Mouse (Mus musculus): ENCODE results near the gene Lamb1. TPM values are rescaled to one million over a fixed set of nuclear protein-coding genes. Genes with fewer than 3 reads are reported as not detected.

The Lamb1 gene
- total and polyA plus RNA-seq, 3 experiments: under 0.01 TPM; not detected in 2

DNA sequence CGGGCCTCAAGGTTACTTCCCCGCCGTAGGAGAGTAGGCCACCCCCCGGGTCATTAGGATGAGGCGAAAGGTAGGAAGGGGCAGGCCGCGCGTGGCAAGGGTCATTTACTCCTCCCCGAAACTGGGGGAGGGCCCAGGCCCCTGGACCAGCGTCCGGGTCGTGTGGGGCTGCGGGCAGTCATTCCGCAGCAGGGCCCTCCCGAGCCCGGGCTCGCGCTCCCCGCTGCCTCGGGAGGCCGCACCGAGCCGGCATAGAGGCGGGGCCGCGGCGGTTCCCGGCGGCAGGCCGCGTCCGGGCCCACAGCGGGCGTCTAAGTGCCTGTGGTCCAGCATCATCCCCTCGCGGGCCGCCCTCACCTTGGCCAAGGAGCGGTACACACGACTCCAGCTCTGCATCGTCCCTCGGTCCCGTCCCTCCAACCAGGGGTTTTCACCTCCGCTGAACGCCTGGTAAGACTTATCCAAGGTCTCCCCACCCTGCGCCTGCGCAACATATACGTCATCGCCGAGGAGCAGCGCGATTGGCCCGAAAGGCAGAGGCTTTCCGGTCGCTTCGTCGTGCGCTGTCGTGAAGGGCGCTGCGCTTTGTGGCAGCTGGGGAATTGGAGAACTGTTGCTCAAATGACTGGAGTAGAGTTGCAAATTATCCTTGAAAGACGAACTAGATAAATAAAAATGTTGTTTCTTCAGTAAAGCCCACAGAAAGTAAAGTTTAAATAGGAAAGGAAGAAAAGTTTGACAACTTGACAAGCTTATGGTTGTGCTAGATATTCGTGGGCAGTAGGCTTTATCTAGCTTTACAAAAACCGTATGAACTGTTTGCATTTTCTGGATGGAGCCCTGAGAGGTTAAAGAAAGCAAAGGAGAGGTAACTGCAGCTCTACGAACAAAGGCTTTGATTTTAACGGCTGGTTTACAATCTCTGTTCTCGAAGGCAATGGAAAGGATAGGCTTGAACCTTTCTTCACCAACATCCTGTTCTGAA lies 86.2 kb downstream of the Lamb1 start, which contains the start of gene Dld (continued):
- TF ChIP-seq HCFC1 (IDR thresholded peaks at IDR 0.05; ENCODE audit: low read depth, low read length) (peak; percentile 91), ZKSCAN1 (IDR thresholded peaks at IDR 0.05; ENCODE audit: borderline replicate concordance, low read depth, low read length) (no peak), ZNF384 (IDR thresholded peaks at IDR 0.05; ENCODE audit: low read depth, low read length) (no peak), TBP (conservative IDR thresholded peaks at IDR 0.05; ENCODE audit: low read depth, low read length) (peak; percentile 85)

GRCm38 (mm10) chr12:31366428-31366827 lies 101.4 kb downstream of the Lamb1 start:
- no peaks in the 10 kb centered on the region for H3K79me2 ChIP-seq (replicated peaks; ENCODE audit: control insufficient read depth, extremely low read depth, insufficient read depth, poor library complexity, severe bottlenecking)
- H3K27ac ChIP-seq (ENCODE audit: insufficient read depth, low read depth): no peak overlapping the region
- H3K4me3 ChIP-seq (replicated peaks in 1 of 3; ENCODE audit: low read depth in 2 of 3, low read length in 2 of 3, poor library complexity in 1 of 3): no peak overlapping the region
- dilution Hi-C loops (cut with MboI; ENCODE audit: extremely low pct_ligation_motif_present, extremely low pct_unique_long_range_greater_than_20kb, low sequenced_read_pairs) (no loop called here), in situ Hi-C loops (cut with MboI; ENCODE audit: low pct_ligation_motif_present, low pct_unique_long_range_greater_than_20kb, low sequenced_read_pairs) (no loop called here)
- no peaks in the 10 kb centered on the region for H3K9me3 ChIP-seq (replicated peaks; ENCODE audit: low read length)
- H3K4me1 ChIP-seq (ENCODE audit: control insufficient read depth in 1 of 2, insufficient read depth in 2 of 2): no peaks in the 10 kb centered on the region
- H3K27me3 ChIP-seq (replicated peaks): no peaks in the 10 kb centered on the region
- DNase-seq (ENCODE audit: extremely low read depth): no peak
- H3K9ac ChIP-seq (ENCODE audit: insufficient read depth, low read depth): no peak overlapping the region
- no peak overlapping the region for H3K4me2 ChIP-seq (ENCODE audit: insufficient read depth, low read depth, poor library complexity, severe bottlenecking)
- TF ChIP-seq ZC3H11A (IDR thresholded peaks at IDR 0.05; ENCODE audit: low read depth, low read length) (no peak), ZMIZ1 (IDR thresholded peaks at IDR 0.05; ENCODE audit: low read depth, low read length) (no peak), NELFE (IDR thresholded peaks at IDR 0.05; ENCODE audit: low read depth, low read length) (no peak), SIN3A (IDR thresholded peaks at IDR 0.05; ENCODE audit: low read length) (no peak), KAT2A (IDR thresholded peaks at IDR 0.05; ENCODE audit: insufficient replicate concordance, low read length) (no peak), UBTF (IDR thresholded peaks at IDR 0.05; ENCODE audit: low read depth, low read length) (no peak), POLR2A (IDR thresholded peaks at IDR 0.05; ENCODE audit: low read depth, low read length) (no peak), E2F4 (IDR thresholded peaks at IDR 0.05; ENCODE audit: insufficient replicate concordance, low read depth, low read length) (no peak)
- H3K36me3 ChIP-seq (replicated peaks in 1 of 2; ENCODE audit: control insufficient read depth in 1 of 2, insufficient read depth in 1 of 2, low read length in 1 of 2): no peaks in the 10 kb centered on the region

- no peaks in the 10 kb centered on the region for H3K9me3 ChIP-seq (replicated peaks; ENCODE audit: low read length)
These were observed 102.7 kb downstream of the Lamb1 start for GRCm38 (mm10) chr12:31367721-31368120.

More at GRCm38 (mm10) chr12:31367721-31368120, 102.7 kb downstream of the Lamb1 start:
- Histone ChIP-seq H3K79me2 (replicated peaks; ENCODE audit: control insufficient read depth, extremely low read depth, insufficient read depth, poor library complexity, severe bottlenecking) (no peaks in the 10 kb centered on the region), H3K4me2 (ENCODE audit: insufficient read depth, low read depth, poor library complexity, severe bottlenecking) (no peak overlapping the region), H3K27me3 (replicated peaks) (no peaks in the 10 kb centered on the region), H3K36me3 (replicated peaks in 1 of 2; ENCODE audit: control insufficient read depth in 1 of 2, insufficient read depth in 1 of 2, low read length in 1 of 2) (no peaks in the 10 kb centered on the region), H3K4me1 (ENCODE audit: control insufficient read depth in 1 of 2, insufficient read depth in 2 of 2) (no peaks in the 10 kb centered on the region), H3K27ac (ENCODE audit: insufficient read depth, low read depth) (no peak overlapping the region), H3K9ac (ENCODE audit: insufficient read depth, low read depth) (no peak overlapping the region), H3K4me3 (replicated peaks in 1 of 3; ENCODE audit: low read depth in 2 of 3, low read length in 2 of 3, poor library complexity in 1 of 3) (no peak overlapping the region)
- no peak for TF ChIP-seq MAFK (IDR thresholded peaks at IDR 0.05; ENCODE audit: insufficient replicate concordance, low read length)
- TF ChIP-seq E2F4 (IDR thresholded peaks at IDR 0.05; ENCODE audit: insufficient replicate concordance, low read depth, low read length): no peak
- TF ChIP-seq RAD21 (IDR thresholded peaks at IDR 0.05; ENCODE audit: low read depth, low read length): no peak
- no peak for TF ChIP-seq POLR2AphosphoS2 (IDR thresholded peaks at IDR 0.05; ENCODE audit: low read depth, low read length)
- TF ChIP-seq USF2 (conservative IDR thresholded peaks at IDR 0.05; ENCODE audit: low read depth, low read length): no peak
- no peak for TF ChIP-seq MXI1 (IDR thresholded peaks at IDR 0.05; ENCODE audit: low read depth, low read length)
- TF ChIP-seq ZNF384 (IDR thresholded peaks at IDR 0.05; ENCODE audit: low read depth, low read length): no peak
- no peak for TF ChIP-seq RCOR1 (conservative IDR thresholded peaks at IDR 0.05; ENCODE audit: low read depth, low read length)
- dilution Hi-C loops (cut with MboI; ENCODE audit: extremely low pct_ligation_motif_present, extremely low pct_unique_long_range_greater_than_20kb, low sequenced_read_pairs): no loop called here
- in situ Hi-C loops (cut with MboI; ENCODE audit: low pct_ligation_motif_present, low pct_unique_long_range_greater_than_20kb, low sequenced_read_pairs): no loop called here
- DNase-seq (ENCODE audit: extremely low read depth): no peak
